Mouse (Mus musculus): ENCODE data around the gene Mov10. TPM values are rescaled to one million over a fixed set of nuclear protein-coding genes. Genes with fewer than 3 reads are reported as not detected.

Mov10 gene
- polyA plus RNA-seq, 1 experiment from 2014 or later, result 17.4 TPM

DNA sequence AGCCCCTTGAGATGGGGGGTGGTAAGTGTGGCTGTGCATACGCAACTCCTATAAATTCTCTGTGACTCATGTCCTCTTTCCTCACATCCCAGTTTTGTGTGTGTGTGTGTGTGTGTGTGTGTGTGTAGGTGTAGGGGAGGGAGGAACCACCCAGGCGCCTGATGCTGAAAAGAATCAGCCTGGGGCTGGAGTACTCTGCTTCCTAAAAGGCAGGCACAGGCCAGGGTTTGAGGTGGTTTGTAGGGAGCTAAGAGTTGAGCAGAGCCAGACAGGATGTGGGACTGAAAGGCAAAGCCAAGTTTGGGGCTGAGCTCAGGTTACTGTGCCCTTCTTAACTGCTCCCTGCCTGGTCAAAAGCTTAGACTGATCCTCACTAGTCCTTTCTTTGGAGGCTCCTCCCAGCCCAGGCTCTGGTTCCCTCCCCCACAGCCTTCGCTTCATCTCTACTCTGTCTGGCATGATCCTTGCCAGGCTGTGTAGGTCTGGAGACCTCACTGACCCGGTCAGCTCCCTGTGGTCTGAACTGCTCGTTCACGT lies 27.9 kb downstream of the Mov10 start:
- H3K4me3 ChIP-seq (ENCODE audit: low read depth, low read length), result peak overlapping the region; percentile 59
- ATAC-seq (ENCODE audit: insufficient read depth, low FRiP score, low TSS enrichment) (no peak), DNase-seq (ENCODE audit: low spot score) (peak; percentile 37)
- peaks cover 29% of the 10 kb centered on the region for H3K4me1 ChIP-seq (ENCODE audit: control insufficient read depth, insufficient read depth, low read length)
- H3K9ac ChIP-seq (ENCODE audit: low read length), result peak overlapping the region; percentile 59
- H3K36me3 ChIP-seq (ENCODE audit: control insufficient read depth, insufficient read depth, low read length), result peaks cover 2% of the 10 kb centered on the region; the same call in 1 of the 2 replicates
- H3K27me3 ChIP-seq (ENCODE audit: control insufficient read depth, insufficient read depth, low read length), result no peaks in the 10 kb centered on the region
- peak overlapping the region; percentile 76 for H3K4me2 ChIP-seq (ENCODE audit: low read depth)
- peak overlapping the region; percentile 34; the same call in 1 of the 2 replicates for H3K27ac ChIP-seq (ENCODE audit: low read depth, low read length)
- 22% methylated on average over 6 of the region's 6 CpGs for WGBS
- no peaks in the 10 kb centered on the region for H3K9me3 ChIP-seq (ENCODE audit: control insufficient read depth, low read length)

GRCm38 (mm10) chr3:104789822-104790221 lies 28.5 kb downstream of the Mov10 start:
- no peak overlapping the region for H3K27ac ChIP-seq (ENCODE audit: low read depth, low read length)
- peak overlapping the region; percentile 59 for H3K4me3 ChIP-seq (ENCODE audit: low read depth, low read length)
- peaks cover 29% of the 10 kb centered on the region for H3K4me1 ChIP-seq (ENCODE audit: control insufficient read depth, insufficient read depth, low read length)
- H3K36me3 ChIP-seq (ENCODE audit: control insufficient read depth, insufficient read depth, low read length), result peaks cover 2% of the 10 kb centered on the region; the same call in 1 of the 2 replicates
- peak overlapping the region; percentile 59 for H3K9ac ChIP-seq (ENCODE audit: low read length)
- ATAC-seq (ENCODE audit: insufficient read depth, low FRiP score, low TSS enrichment) (no peak), DNase-seq (ENCODE audit: low spot score) (no peak)
- no peaks in the 10 kb centered on the region for H3K9me3 ChIP-seq (ENCODE audit: control insufficient read depth, low read length)
- peak overlapping the region; percentile 76 for H3K4me2 ChIP-seq (ENCODE audit: low read depth)
- 39% methylated on average over 13 of the region's 13 CpGs for WGBS
- H3K27me3 ChIP-seq (ENCODE audit: control insufficient read depth, insufficient read depth, low read length), result no peaks in the 10 kb centered on the region

DNA sequence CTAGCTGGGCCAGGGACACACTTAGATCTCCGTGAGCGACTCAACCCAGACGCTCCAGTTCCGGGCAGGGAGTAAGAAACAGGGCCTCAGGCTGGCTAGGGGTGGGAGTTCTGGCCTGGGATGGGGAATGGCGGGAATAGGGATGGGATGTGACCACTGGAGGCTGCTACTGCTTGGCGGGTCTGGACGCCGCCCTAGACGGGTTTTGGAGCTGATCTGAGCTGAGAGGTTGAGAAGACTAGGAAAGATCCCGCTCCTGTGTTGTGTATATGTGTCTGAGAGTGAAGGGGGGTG lies 29.1 kb downstream of the Mov10 start:
- ATAC-seq (ENCODE audit: insufficient read depth, low FRiP score, low TSS enrichment), result peak; percentile 18; the same call in 1 of the 2 replicates
- 0 out of 2 replicates have a peak overlapping the region, but pooled peaks have one; percentile 39 for H3K27ac ChIP-seq (ENCODE audit: low read depth, low read length)

DNA sequence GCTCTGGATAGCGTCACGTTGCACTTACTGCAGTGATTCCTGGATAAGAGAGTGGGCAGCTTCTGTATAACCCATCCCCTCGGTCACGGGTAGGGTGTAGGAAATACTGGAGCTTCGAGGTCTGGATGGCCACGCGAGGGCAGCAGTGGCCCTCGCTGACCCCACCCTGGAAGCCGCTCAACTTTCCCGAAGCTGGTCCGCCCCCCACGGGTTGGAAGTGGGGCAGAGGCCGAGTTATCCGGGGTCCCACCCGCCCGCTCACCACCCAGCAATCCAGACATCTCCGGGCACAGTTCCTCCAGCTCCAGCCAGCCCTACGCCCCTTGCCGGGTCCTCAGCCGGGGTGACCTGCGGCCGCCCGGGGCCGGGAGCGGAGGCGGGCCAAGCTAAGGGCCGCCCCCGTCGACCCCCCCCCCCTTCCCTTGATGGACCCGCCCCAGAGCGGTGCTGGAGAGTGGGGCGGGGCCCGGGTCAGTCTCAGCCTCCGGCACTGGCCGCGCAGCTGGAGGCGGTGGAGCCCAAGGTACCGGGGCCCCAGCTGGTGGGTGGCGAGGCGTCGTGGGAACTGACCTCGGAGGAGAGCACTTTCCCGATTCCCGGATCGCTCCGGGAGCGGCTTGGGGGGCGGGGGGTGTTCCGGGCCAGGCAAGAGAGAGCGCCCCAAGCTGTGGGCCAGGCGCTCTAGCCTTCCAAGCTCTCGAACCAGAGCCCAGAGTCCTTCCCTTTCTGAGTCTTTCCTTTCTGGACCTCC lies 29.6 kb downstream of the Mov10 start:
- peak overlapping the region; percentile 39; the same call in 1 of the 2 replicates for H3K27ac ChIP-seq (ENCODE audit: low read depth, low read length)
- no peaks in the 10 kb centered on the region for H3K9me3 ChIP-seq (ENCODE audit: control insufficient read depth, low read length)
- H3K27me3 ChIP-seq (ENCODE audit: control insufficient read depth, insufficient read depth, low read length), result peaks cover 8% of the 10 kb centered on the region
- ATAC-seq (ENCODE audit: insufficient read depth, low FRiP score, low TSS enrichment) (peak; percentile 89), DNase-seq (ENCODE audit: low spot score) (peak; percentile 86)
- 0% methylated on average over 42 of the region's 52 CpGs for whole genome bisulfite sequencing
- peak overlapping the region; percentile 59 for H3K4me3 ChIP-seq (ENCODE audit: low read depth, low read length)
- H3K9ac ChIP-seq (ENCODE audit: low read length), result peak overlapping the region; percentile 59
- H3K4me2 ChIP-seq (ENCODE audit: low read depth), result peak overlapping the region; percentile 76
- peaks cover 20% of the 10 kb centered on the region for H3K4me1 ChIP-seq (ENCODE audit: control insufficient read depth, insufficient read depth, low read length)
- peaks cover 2% of the 10 kb centered on the region; the same call in 1 of the 2 replicates for H3K36me3 ChIP-seq (ENCODE audit: control insufficient read depth, insufficient read depth, low read length)

More for the DNA sequence above, 29.1 kb downstream of the Mov10 start:
- H3K9ac ChIP-seq (ENCODE audit: low read length), result peak overlapping the region; percentile 59
- peaks cover 3% of the 10 kb centered on the region; the same call in 1 of the 2 replicates for H3K27me3 ChIP-seq (ENCODE audit: control insufficient read depth, insufficient read depth, low read length)
- H3K9me3 ChIP-seq (ENCODE audit: control insufficient read depth, low read length), result no peaks in the 10 kb centered on the region
- no peak for DNase-seq (ENCODE audit: low spot score)
- peaks cover 25% of the 10 kb centered on the region for H3K4me1 ChIP-seq (ENCODE audit: control insufficient read depth, insufficient read depth, low read length)
- peak overlapping the region; percentile 59 for H3K4me3 ChIP-seq (ENCODE audit: low read depth, low read length)
- WGBS, result 1% methylated on average over 10 of the region's 10 CpGs
- H3K4me2 ChIP-seq (ENCODE audit: low read depth), result peak overlapping the region; percentile 76
- peaks cover 2% of the 10 kb centered on the region; the same call in 1 of the 2 replicates for H3K36me3 ChIP-seq (ENCODE audit: control insufficient read depth, insufficient read depth, low read length)

DNA sequence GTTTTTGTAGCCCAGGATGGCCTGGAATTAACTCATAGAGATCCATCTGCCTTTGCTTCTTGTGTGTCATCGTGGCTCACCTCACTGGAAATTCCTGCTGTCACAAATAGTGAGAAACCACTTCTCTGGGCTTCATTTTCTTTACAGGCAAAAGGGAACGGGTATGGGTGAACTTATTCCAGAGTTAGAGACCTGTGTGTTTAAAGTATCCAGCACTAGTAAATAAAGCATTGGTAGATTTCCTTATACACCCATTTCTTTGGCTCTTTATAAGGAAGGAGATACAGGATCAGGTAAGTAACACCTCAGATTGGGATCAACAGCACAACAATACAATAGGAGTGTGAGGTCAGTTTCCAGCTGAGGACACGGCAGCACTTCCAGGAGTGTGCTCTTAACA lies 30.3 kb downstream of the Mov10 start, which contains the start of gene Rhoc:
Gene Rhoc (plus strand): TSS at position 301 of the 400 bp plus-strand sequence.
- peak within 1 kb of the TSS; percentile 39; the same call in 1 of the 2 replicates for H3K27ac ChIP-seq (ENCODE audit: low read depth, low read length)
- ATAC-seq (ENCODE audit: insufficient read depth, low FRiP score, low TSS enrichment) (no peak), DNase-seq (ENCODE audit: low spot score) (no peak)
- WGBS, result 39% methylated on average over 3 of the region's 3 CpGs
- H3K4me1 ChIP-seq (ENCODE audit: control insufficient read depth, insufficient read depth, low read length), result peaks cover 19% of the 10 kb centered on the region
- peaks cover 15% of the 10 kb centered on the region for H3K27me3 ChIP-seq (ENCODE audit: control insufficient read depth, insufficient read depth, low read length)
- no peaks in the 10 kb centered on the region for H3K9me3 ChIP-seq (ENCODE audit: control insufficient read depth, low read length)
- peak within 1 kb of the TSS; percentile 59 for H3K9ac ChIP-seq (ENCODE audit: low read length)
- H3K4me2 ChIP-seq (ENCODE audit: low read depth), result peak within 1 kb of the TSS; percentile 76
- peaks cover 2% of the 10 kb centered on the region; the same call in 1 of the 2 replicates for H3K36me3 ChIP-seq (ENCODE audit: control insufficient read depth, insufficient read depth, low read length)
- peak within 1 kb of the TSS; percentile 59 for H3K4me3 ChIP-seq (ENCODE audit: low read depth, low read length)

DNA sequence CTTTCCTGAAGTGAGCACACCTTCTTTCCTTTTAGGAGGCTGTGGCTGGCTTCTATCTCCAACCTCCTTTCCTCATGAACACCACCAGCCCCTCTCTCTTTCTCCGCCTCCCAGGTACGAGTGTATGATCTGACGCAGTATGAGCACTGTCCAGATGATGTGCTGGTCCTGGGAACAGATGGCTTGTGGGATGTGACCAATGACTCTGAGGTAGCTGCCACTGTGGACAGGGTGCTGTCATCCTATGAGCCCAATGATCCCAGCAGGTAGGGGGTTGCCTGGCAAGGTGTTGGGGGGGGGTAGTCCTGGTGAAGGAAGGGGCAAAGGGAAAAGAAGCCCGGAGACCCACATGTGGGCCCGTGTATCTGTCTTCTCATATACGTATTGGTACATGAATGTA lies 33.1 kb downstream of the Mov10 start:
- WGBS, result 90% methylated on average over 6 of the region's 6 CpGs
- Histone ChIP-seq H3K4me3 (ENCODE audit: low read depth, low read length) (no peak overlapping the region), H3K36me3 (ENCODE audit: control insufficient read depth, insufficient read depth, low read length) (no peaks in the 10 kb centered on the region), H3K4me1 (ENCODE audit: control insufficient read depth, insufficient read depth, low read length) (peaks cover 17% of the 10 kb centered on the region), H3K27me3 (ENCODE audit: control insufficient read depth, insufficient read depth, low read length) (peaks cover 43% of the 10 kb centered on the region), H3K4me2 (ENCODE audit: low read depth) (no peak overlapping the region), H3K9ac (ENCODE audit: low read length) (no peak overlapping the region), H3K27ac (ENCODE audit: low read depth, low read length) (no peak overlapping the region), H3K9me3 (ENCODE audit: control insufficient read depth, low read length) (no peaks in the 10 kb centered on the region)
- DNase-seq (ENCODE audit: low spot score) (no peak), ATAC-seq (ENCODE audit: insufficient read depth, low FRiP score, low TSS enrichment) (no peak)

DNA sequence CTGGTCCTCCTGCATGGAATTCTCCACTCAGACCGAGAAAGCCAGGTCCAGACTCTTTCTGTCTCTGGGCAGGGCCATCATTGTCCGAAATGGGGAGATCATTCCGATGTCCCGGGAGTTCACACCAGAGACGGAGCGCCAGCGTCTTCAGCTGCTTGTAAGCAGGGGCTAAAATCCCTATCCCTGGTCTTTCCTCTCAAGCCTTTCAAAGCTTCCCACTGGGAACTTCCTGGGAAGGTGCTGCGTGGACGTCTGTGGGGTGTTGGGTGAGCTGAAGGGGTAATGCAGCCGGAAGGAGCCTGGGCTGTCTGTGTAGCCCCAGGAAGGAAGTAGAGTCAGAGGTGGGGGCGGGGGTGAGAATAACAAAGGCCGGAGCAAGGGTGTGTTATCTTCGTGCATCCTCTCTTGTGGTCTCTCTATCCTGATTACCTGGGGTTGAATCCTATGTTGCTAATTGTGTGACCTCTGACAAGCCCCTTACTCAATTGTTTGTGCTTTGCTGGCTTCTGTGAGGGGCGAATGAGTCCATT lies 34.3 kb downstream of the Mov10 start:
- H3K9ac ChIP-seq (ENCODE audit: low read length), result no peak overlapping the region
- H3K4me1 ChIP-seq (ENCODE audit: control insufficient read depth, insufficient read depth, low read length), result peaks cover 9% of the 10 kb centered on the region; the same call in 1 of the 2 replicates
- no peaks in the 10 kb centered on the region for H3K36me3 ChIP-seq (ENCODE audit: control insufficient read depth, insufficient read depth, low read length)
- H3K9me3 ChIP-seq (ENCODE audit: control insufficient read depth, low read length), result no peaks in the 10 kb centered on the region
- peaks cover 53% of the 10 kb centered on the region for H3K27me3 ChIP-seq (ENCODE audit: control insufficient read depth, insufficient read depth, low read length)
- no peak overlapping the region for H3K4me2 ChIP-seq (ENCODE audit: low read depth)
- DNase-seq (ENCODE audit: low spot score), result no peak
- WGBS, result 36% methylated on average over 14 of the region's 14 CpGs
- no peak overlapping the region for H3K27ac ChIP-seq (ENCODE audit: low read depth, low read length)
- H3K4me3 ChIP-seq (ENCODE audit: low read depth, low read length), result no peak overlapping the region
- ATAC-seq (ENCODE audit: insufficient read depth, low FRiP score, low TSS enrichment), result no peak

DNA sequence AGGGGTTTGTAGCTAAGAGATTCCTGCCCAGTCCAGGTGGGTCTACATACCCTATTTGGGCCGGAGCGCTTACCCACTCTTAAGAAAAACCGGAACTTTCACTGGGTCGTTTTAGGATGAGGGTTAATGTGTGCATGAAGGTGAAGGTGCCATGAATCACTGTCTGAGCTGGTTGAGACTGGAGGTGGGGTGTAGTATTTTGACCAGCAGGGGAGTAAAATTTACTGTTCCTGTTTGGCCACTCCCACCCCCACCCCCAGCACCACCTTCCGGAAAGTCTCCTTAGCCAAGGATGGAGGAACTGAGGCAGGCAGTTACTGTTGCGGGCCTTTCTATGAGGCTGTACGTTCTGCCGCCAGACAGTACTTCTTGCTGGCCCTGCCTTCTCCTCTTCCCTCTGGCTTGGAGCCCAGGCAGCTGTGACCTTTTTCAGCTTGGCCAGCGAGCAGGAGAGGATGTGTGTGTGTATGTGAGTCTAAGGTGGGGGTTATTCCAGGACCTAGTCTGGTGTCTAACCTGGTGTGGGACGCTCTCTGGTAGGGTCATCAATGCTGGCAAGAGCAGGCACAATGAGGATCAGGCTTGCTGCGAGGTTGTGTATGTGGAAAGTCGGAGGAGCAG lies 36.2 kb downstream of the Mov10 start:
- Histone ChIP-seq H3K27ac (ENCODE audit: low read depth, low read length) (no peak overlapping the region), H3K4me3 (ENCODE audit: low read depth, low read length) (no peak overlapping the region), H3K9ac (ENCODE audit: low read length) (no peak overlapping the region), H3K4me1 (ENCODE audit: control insufficient read depth, insufficient read depth, low read length) (peaks cover 9% of the 10 kb centered on the region; the same call in 1 of the 2 replicates), H3K9me3 (ENCODE audit: control insufficient read depth, low read length) (no peaks in the 10 kb centered on the region), H3K27me3 (ENCODE audit: control insufficient read depth, insufficient read depth, low read length) (peaks cover 68% of the 10 kb centered on the region), H3K4me2 (ENCODE audit: low read depth) (no peak overlapping the region), H3K36me3 (ENCODE audit: control insufficient read depth, insufficient read depth, low read length) (no peaks in the 10 kb centered on the region)
- no peak for ATAC-seq (ENCODE audit: insufficient read depth, low FRiP score, low TSS enrichment)
- 6% methylated on average over 12 of the region's 12 CpGs for WGBS
- no peak for DNase-seq (ENCODE audit: low spot score)
